Mouse (Mus musculus) MEL (cell line): Measurements from ENCODE around the gene Vstm2b. TPM values are rescaled to one million over a fixed set of nuclear protein-coding genes. Genes with fewer than 3 reads are reported as not detected.

Source experiments
- DNase-seq: peaks from one replicate; pipeline ENCODE4 v3.0.0; 2011; ENCODE audit warnings: low read depth, low spot score
- H3K27ac ChIP-seq: 2 replicates; pipeline ENCODE4 v1.5.1; 2012; ENCODE audit warnings: low read depth, mild to moderate bottlenecking, control low read depth, low read length, moderate library complexity; ENCODE audit not compliant: control insufficient read depth
- H3K27me3 ChIP-seq, 2 experiments: fragments of 150-350 bp in 1 of 2; sonication (generic) in 1 of 2; 2 replicates each; pipeline ENCODE4 v1.6.1; 2012; ENCODE audit warnings: low read length in 2 of 2, mild to moderate bottlenecking in 2 of 2, improper control_type of control experiment in 1 of 2, moderate library complexity in 1 of 2; ENCODE audit not compliant: insufficient read depth in 2 of 2, control insufficient read depth in 1 of 2
- H3K36me3 ChIP-seq, 2 experiments: 2 replicates each; pipeline ENCODE4 v1.6.1; 2012 to 2014; ENCODE audit warnings: low read length in 2 of 2, improper control_type of control experiment in 1 of 2, inconsistent platforms in 1 of 2, mild to moderate bottlenecking in 1 of 2; ENCODE audit not compliant: insufficient read depth in 2 of 2, control insufficient read depth in 1 of 2
- H3K4me1 ChIP-seq, 2 experiments: fragments of 150-350 bp in 1 of 2; sonication (generic) in 1 of 2; 2 replicates each; pipeline ENCODE4 v1.6.1; 2012; ENCODE audit warnings: low read length in 2 of 2, improper control_type of control experiment in 1 of 2, mild to moderate bottlenecking in 1 of 2; ENCODE audit not compliant: insufficient read depth in 2 of 2, control insufficient read depth in 1 of 2
- H3K4me3 ChIP-seq, 2 experiments: fragments of 150-350 bp in 1 of 2; sonication (generic) in 1 of 2; 2 replicates each; pipeline ENCODE4 v1.5.1; 2012; ENCODE audit warnings: low read depth in 2 of 2, low read length in 2 of 2, mild to moderate bottlenecking in 2 of 2, moderate library complexity in 2 of 2, control low read depth in 1 of 2, improper control_type of control experiment in 1 of 2; ENCODE audit not compliant: control insufficient read depth in 1 of 2, insufficient read depth in 1 of 2
- H3K79me2 ChIP-seq: 2 replicates; pipeline ENCODE4 v1.6.1; 2012; ENCODE audit warnings: mild to moderate bottlenecking, low read length, moderate library complexity; ENCODE audit not compliant: control insufficient read depth, poor library complexity, insufficient read depth
- H3K9ac ChIP-seq: 2 replicates; pipeline ENCODE4 v1.6.1; 2012; ENCODE audit warnings: low read depth, mild to moderate bottlenecking, control low read depth, low read length, moderate library complexity; ENCODE audit not compliant: control insufficient read depth, poor library complexity, severe bottlenecking
- H3K9me3 ChIP-seq: fragments of 150-350 bp; sonication (generic); replicated peaks from 2 replicates; pipeline ENCODE4 v1.6.1; 2012; ENCODE audit warnings: mild to moderate bottlenecking, low read length, improper control_type of control experiment, moderate library complexity; ENCODE audit not compliant: insufficient read depth
- CHD2 ChIP-seq: IDR thresholded peaks from 2 replicates; pipeline ENCODE4 v1.6.1; 2011; ENCODE audit warnings: low read length, improper control_type of control experiment
- CTCF ChIP-seq, 3 experiments: IDR thresholded peaks in 2 of 3; conservative IDR thresholded peaks in 1 of 3; 2 replicates each; pipeline ENCODE4 v1.5.1; 2011 to 2012; ENCODE audit warnings: low read length in 3 of 3, low read depth in 2 of 3, mild to moderate bottlenecking in 2 of 3, improper control_type of control experiment in 1 of 3, inconsistent platforms in 1 of 3, mixed read lengths in 1 of 3, moderate library complexity in 1 of 3; ENCODE audit not compliant: control insufficient read depth in 1 of 3, insufficient read depth in 1 of 3, poor library complexity in 1 of 3, severe bottlenecking in 1 of 3
- EP300 ChIP-seq, 2 experiments: IDR thresholded peaks; 2 replicates each; pipeline ENCODE4 v1.6.1; 2011; ENCODE audit warnings: improper control_type of control experiment in 2 of 2, low read length in 2 of 2, low read depth in 1 of 2, mild to moderate bottlenecking in 1 of 2
- ETS1 ChIP-seq: IDR thresholded peaks from 2 replicates; pipeline ENCODE4 v1.6.1; 2012; ENCODE audit warnings: low read depth, mild to moderate bottlenecking, inconsistent platforms, low read length, improper control_type of control experiment, moderate library complexity
- GABPA ChIP-seq: IDR thresholded peaks from 2 replicates; pipeline ENCODE4 v1.6.1; 2012; ENCODE audit warnings: low read depth, mild to moderate bottlenecking, inconsistent platforms, low read length, improper control_type of control experiment, moderate library complexity
- GATA1 ChIP-seq: IDR thresholded peaks from 2 replicates; pipeline ENCODE4 v1.6.1; 2011; ENCODE audit warnings: low read depth, low read length, improper control_type of control experiment
- KAT2A ChIP-seq: conservative IDR thresholded peaks from 2 replicates; pipeline ENCODE4 v1.6.1; 2012; ENCODE audit warnings: low read depth, low read length, improper control_type of control experiment, inconsistent platforms
- MAFK ChIP-seq: IDR thresholded peaks from 2 replicates; pipeline ENCODE4 v1.6.1; 2011; ENCODE audit warnings: low read depth, mild to moderate bottlenecking, low read length, improper control_type of control experiment, borderline replicate concordance
- MEF2A ChIP-seq: IDR thresholded peaks from 2 replicates; pipeline ENCODE4 v1.6.1; 2014; ENCODE audit warnings: low read depth, mild to moderate bottlenecking, inconsistent platforms, low read length, improper control_type of control experiment; ENCODE audit not compliant: poor library complexity, insufficient replicate concordance, severe bottlenecking; ENCODE audit errors: extremely low read depth
- MYC ChIP-seq: IDR thresholded peaks from 2 replicates; pipeline ENCODE4 v1.6.1; 2011; ENCODE audit warnings: low read depth, mild to moderate bottlenecking, low read length, improper control_type of control experiment, moderate library complexity
- POLR2AphosphoS2 ChIP-seq: IDR thresholded peaks from 2 replicates; pipeline ENCODE4 v1.6.1; 2011; ENCODE audit warnings: low read length, improper control_type of control experiment
- POLR2AphosphoS5 ChIP-seq: IDR thresholded peaks from 2 replicates; pipeline ENCODE4 v1.6.1; 2012; ENCODE audit warnings: low read depth, borderline replicate concordance, mild to moderate bottlenecking, inconsistent platforms, low read length, moderate library complexity, mixed read lengths
- SMC3 ChIP-seq: IDR thresholded peaks from 2 replicates; pipeline ENCODE4 v1.6.1; 2011; ENCODE audit warnings: low read depth, low read length, improper control_type of control experiment
- TAL1 ChIP-seq: IDR thresholded peaks from 2 replicates; pipeline ENCODE4 v1.6.1; 2012; ENCODE audit warnings: mild to moderate bottlenecking, inconsistent platforms, low read length, moderate library complexity, mixed read lengths
- TCF12 ChIP-seq: IDR thresholded peaks from 2 replicates; pipeline ENCODE4 v1.6.1; 2014; ENCODE audit warnings: low read depth, mild to moderate bottlenecking, inconsistent platforms, low read length, improper control_type of control experiment, moderate library complexity
- ZMIZ1 ChIP-seq: IDR thresholded peaks from 2 replicates; pipeline ENCODE4 v1.6.1; 2012; ENCODE audit warnings: low read depth, mild to moderate bottlenecking, inconsistent platforms, low read length, improper control_type of control experiment, moderate library complexity
- polyA plus RNA-seq, 2 experiments: library from polyadenylated mRNA; stranded (reverse) in 1 of 2; unstranded in 1 of 2; fragments of >175 nt in 1 of 2; fragments of >200 nt in 1 of 2; gene quantifications; 2 replicates each; pipeline versions ENCODE4 v1.2.1 to v1.2.4; 2012; ENCODE audit warnings: low replicate concordance in 2 of 2, low read depth in 1 of 2; ENCODE audit not compliant: insufficient read length in 2 of 2, insufficient read depth in 1 of 2, missing spikeins in 1 of 2
- total RNA-seq: library from RNA; depleted of rRNA; stranded (reverse); fragments of 300-350 nt; gene quantifications from 2 replicates; pipeline ENCODE4 v1.2.3, GENCODE M21; 2012; rRNA removed

The Vstm2b gene
- total RNA-seq (not detected in 2 replicates), polyA plus RNA-seq (not detected)

GRCm38 (mm10) chr7:40898096-40898710 lies at the start of gene Vstm2b:
Vstm2b (plus strand) TSS chr7:40898328.
- no peaks in the 10 kb centered on the region for H3K27me3 ChIP-seq
- TF ChIP-seq POLR2AphosphoS5 (no peak), POLR2AphosphoS2 (no peak), ETS1 (no peak), TAL1 (no peak), MYC (no peak), KAT2A (no peak), SMC3 (no peak), CTCF (IDR thresholded peaks at IDR 0.05 in 2 of 3, conservative IDR thresholded peaks at IDR 0.05 in 1 of 3; ENCODE audit: control insufficient read depth in 1 of 3, insufficient read depth in 1 of 3, low read depth in 2 of 3, low read length in 3 of 3, poor library complexity in 1 of 3, severe bottlenecking in 1 of 3) (no peak)
- TF ChIP-seq, all 39 proteins: peak for 0
- Histone ChIP-seq H3K9ac (no peak within 1 kb of the TSS), H3K27ac (no peak within 1 kb of the TSS), H3K36me3 (no peaks in the 10 kb centered on the region), H3K4me3 (no peak within 1 kb of the TSS), H3K9me3 (no peaks in the 10 kb centered on the region), H3K79me2 (no peaks in the 10 kb centered on the region), H3K4me1 (no peaks in the 10 kb centered on the region)
- no peak for DNase-seq

DNA sequence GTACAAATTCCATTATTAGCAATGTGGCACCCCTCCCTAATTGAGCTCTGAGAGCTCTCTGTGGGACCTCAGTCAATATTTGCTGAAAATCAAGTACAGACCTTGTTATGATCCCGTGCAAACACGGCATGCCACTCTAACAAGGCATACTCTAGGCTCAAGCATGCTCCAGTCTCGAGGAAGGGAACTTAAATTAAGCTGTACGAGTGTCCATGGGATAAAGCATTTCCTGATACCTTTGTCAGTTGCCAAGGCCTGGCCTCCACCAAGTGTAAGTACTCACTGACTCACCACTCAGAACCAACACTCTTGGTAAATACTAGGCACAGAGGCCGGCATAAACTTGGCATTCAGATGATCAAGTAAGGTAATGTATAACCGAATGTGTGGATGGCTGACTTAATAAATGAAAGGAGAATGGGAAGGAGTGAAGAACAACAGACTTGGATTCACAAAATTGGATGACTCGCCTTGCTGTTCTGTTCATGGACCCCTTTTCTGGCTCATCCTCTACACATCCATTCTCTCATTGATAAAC lies 42.0 kb upstream of the Vstm2b start:
- Histone ChIP-seq H3K36me3 (no peaks in the 10 kb centered on the region), H3K9ac (no peak overlapping the region), H3K79me2 (no peaks in the 10 kb centered on the region), H3K4me1 (no peaks in the 10 kb centered on the region), H3K9me3 (no peaks in the 10 kb centered on the region), H3K27me3 (no peaks in the 10 kb centered on the region), H3K4me3 (no peak overlapping the region), H3K27ac (no peak overlapping the region)
- no peak for DNase-seq
- no peak for TF ChIP-seq ZMIZ1
- no peak for TF ChIP-seq TAL1
- TF ChIP-seq MEF2A, result no peak
- no peak for TF ChIP-seq ETS1
- TF ChIP-seq CHD2, result no peak
- no peak for TF ChIP-seq MYC
- TF ChIP-seq GABPA, result no peak
- TF ChIP-seq GATA1, result no peak
- no peak for TF ChIP-seq TCF12
- TF ChIP-seq EP300 (IDR thresholded peaks at IDR 0.05; ENCODE audit: low read depth in 1 of 2, low read length in 2 of 2), result no peak
- TF ChIP-seq MAFK, result no peak
- TF ChIP-seq KAT2A, result no peak
